Mouse (Mus musculus) thymus, adult 2 months (tissue): Measurements from ENCODE around the gene Anks1. TPM values are rescaled to one million over a fixed set of nuclear protein-coding genes. Genes with fewer than 3 reads are reported as not detected.

Experiments
- DNase-seq: peaks from one replicate; pipeline ENCODE4 v3.0.0; 2021
- H3K27ac ChIP-seq: fragments of 200-500 bp; 2 replicates; pipeline ENCODE4 v1.5.1; 2012; ENCODE audit warnings: low read length, control low read depth; ENCODE audit not compliant: control insufficient read depth, insufficient read depth
- H3K27me3 ChIP-seq: fragments of 200-500 bp; 2 replicates; pipeline ENCODE4 v1.6.1; 2012; ENCODE audit warnings: mild to moderate bottlenecking, low read length, moderate library complexity, mixed read lengths; ENCODE audit not compliant: control insufficient read depth, insufficient read depth
- H3K36me3 ChIP-seq: fragments of 200-500 bp; 2 replicates; pipeline ENCODE4 v1.6.1; 2012; ENCODE audit warnings: mild to moderate bottlenecking, low read length, moderate library complexity; ENCODE audit not compliant: control insufficient read depth, insufficient read depth
- H3K4me1 ChIP-seq: fragments of 200-500 bp; replicated peaks from 2 replicates; pipeline ENCODE4 v1.6.1; 2012; ENCODE audit warnings: low read length; ENCODE audit not compliant: control insufficient read depth, insufficient read depth
- H3K4me3 ChIP-seq: fragments of 200-500 bp; 2 replicates; pipeline ENCODE4 v1.5.1; 2012; ENCODE audit warnings: mild to moderate bottlenecking, low read length, control low read depth, moderate library complexity; ENCODE audit not compliant: control insufficient read depth, insufficient read depth
- CTCF ChIP-seq: fragments of 200-500 bp; IDR thresholded peaks from 2 replicates; pipeline ENCODE4 v1.5.1; 2012; ENCODE audit warnings: mild to moderate bottlenecking, control low read depth, low read length, moderate library complexity, borderline replicate concordance; ENCODE audit not compliant: control insufficient read depth, poor library complexity, insufficient read depth; ENCODE audit errors: extremely low read depth
- POLR2A ChIP-seq: fragments of 200-500 bp; IDR thresholded peaks from 2 replicates; pipeline ENCODE4 v1.6.1; 2012; ENCODE audit warnings: mild to moderate bottlenecking, low read length, control low read depth, moderate library complexity; ENCODE audit not compliant: control insufficient read depth, poor library complexity, insufficient read depth; ENCODE audit errors: extremely low read depth
- WGBS: fragments of 180-500 bp; shearing (Covaris S2); methylation state at CpG from one replicate; pipeline ENCODE4 v1.1.7; 2018; 5-methylcytosine and 5-hydroxymethylcytosine counted together
- polyA plus RNA-seq: library from polyadenylated mRNA; depleted of rRNA; stranded (reverse); fragments of >200 nt; gene quantifications from 2 replicates; pipeline ENCODE4 v1.2.3, GENCODE M21; 2012; rRNA removed

Gene Anks1
- 103 and 109 TPM in 2 replicates for polyA plus RNA-seq

DNA sequence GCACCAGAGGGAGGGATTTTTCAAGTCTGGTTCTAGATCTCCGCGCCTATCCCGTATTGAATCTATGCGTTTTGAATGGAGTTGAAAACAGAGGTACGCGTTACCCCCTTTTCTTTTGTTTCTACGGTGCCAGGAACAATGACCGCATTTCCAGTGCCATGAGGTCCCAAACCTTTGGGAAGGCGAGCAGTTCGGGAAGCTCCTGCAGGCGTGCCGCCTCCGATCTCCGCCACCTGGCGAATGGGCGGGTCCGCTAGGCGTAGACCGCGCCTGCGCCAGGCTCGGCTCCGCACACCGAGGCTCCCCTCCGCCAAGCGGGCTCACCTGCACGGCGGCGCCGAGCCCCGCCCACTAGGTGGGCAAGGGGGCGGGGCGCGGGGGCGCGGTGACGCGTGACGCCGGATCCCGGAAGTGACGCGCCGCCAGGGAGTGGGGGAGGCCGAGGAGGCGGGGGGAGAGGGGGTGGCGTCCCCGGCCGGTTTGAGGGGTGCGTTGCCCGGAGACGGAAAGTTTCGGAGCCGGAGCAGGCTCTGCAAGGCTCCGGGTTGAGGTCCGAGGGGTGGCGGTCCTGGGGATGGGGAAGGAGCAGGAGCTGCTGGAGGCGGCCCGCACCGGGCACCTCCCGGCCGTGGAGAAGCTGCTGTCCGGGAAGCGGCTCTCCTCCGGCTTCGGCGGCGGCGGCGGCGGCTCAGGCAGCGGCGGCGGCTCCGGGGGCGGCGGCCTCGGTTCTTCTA is at the start of gene Anks1:
TSS of gene Anks1 (plus strand) at position 419 of the 734 bp plus-strand sequence.
- WGBS = 1% methylated on average over 77 of the region's 78 CpGs
- Histone ChIP-seq H3K4me1 (peaks cover 16% of the 10 kb centered on the region), H3K27me3 (no peaks in the 10 kb centered on the region), H3K27ac (peak within 1 kb of the TSS; percentile 65), H3K36me3 (no peaks in the 10 kb centered on the region), H3K4me3 (peak within 1 kb of the TSS; percentile 56)
- DNase-seq = peak; percentile 89
- TF ChIP-seq POLR2A (peak; percentile 71), CTCF (peak; percentile 29; the same call in 1 of the 2 replicates)

DNA sequence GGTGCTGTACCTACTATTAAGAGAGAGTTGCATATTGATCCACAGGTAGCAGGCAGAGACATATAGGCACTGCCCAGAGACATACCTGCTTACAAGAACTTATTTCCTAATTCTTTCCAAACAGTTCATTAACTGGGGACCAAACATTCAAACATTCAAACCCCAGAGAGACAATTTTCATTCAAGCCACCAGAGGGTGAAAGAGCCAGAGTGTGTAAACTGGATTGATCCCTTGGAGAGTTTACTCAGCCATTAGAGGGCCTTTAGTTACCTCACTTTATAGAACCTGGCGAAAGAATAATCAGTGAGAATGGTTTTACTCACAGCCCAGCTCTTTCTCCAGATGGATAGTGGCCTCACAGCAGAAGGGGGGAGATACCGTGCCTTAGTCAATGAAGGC is 43.6 kb upstream of the Anks1 start:
- Histone ChIP-seq H3K27ac (no peak overlapping the region), H3K27me3 (no peaks in the 10 kb centered on the region), H3K36me3 (no peaks in the 10 kb centered on the region), H3K4me1 (no peaks in the 10 kb centered on the region), H3K4me3 (no peak overlapping the region)
- DNase-seq = no peak
- 90% methylated on average over 2 of the region's 2 CpGs for WGBS
- no peak for TF ChIP-seq CTCF
- no peak for TF ChIP-seq POLR2A

GRCm38 (mm10) chr17:27866737-27867136 is 42.4 kb upstream of the Anks1 start:
- TF ChIP-seq POLR2A (no peak), CTCF (no peak)
- H3K4me1 ChIP-seq = no peaks in the 10 kb centered on the region

GRCm38 (mm10) chr17:27871851-27872250 is 37.3 kb upstream of the Anks1 start:
- Histone ChIP-seq H3K27ac (no peak overlapping the region), H3K4me3 (no peak overlapping the region), H3K36me3 (no peaks in the 10 kb centered on the region), H3K4me1 (no peaks in the 10 kb centered on the region), H3K27me3 (no peaks in the 10 kb centered on the region)
- whole genome bisulfite sequencing = 95% methylated on average over 3 of the region's 3 CpGs
- TF ChIP-seq CTCF (no peak), POLR2A (no peak)
- no peak for DNase-seq

More at GRCm38 (mm10) chr17:27866737-27867136, 42.4 kb upstream of the Anks1 start:
- H3K36me3 ChIP-seq = no peaks in the 10 kb centered on the region
- WGBS = 97% methylated on average over 4 of the region's 4 CpGs
- no peaks in the 10 kb centered on the region for H3K27me3 ChIP-seq
- no peak overlapping the region for H3K27ac ChIP-seq
- DNase-seq = no peak
- H3K4me3 ChIP-seq = no peak overlapping the region

GRCm38 (mm10) chr17:27873583-27873982 is 35.5 kb upstream of the Anks1 start:
- no peak overlapping the region for H3K4me3 ChIP-seq
- H3K27ac ChIP-seq = no peak overlapping the region
- H3K4me1 ChIP-seq = no peaks in the 10 kb centered on the region
- no peaks in the 10 kb centered on the region for H3K27me3 ChIP-seq
- WGBS = 95% methylated on average over 3 of the region's 3 CpGs
- TF ChIP-seq CTCF = no peak
- no peak for TF ChIP-seq POLR2A
- H3K36me3 ChIP-seq = no peaks in the 10 kb centered on the region
- no peak for DNase-seq

DNA sequence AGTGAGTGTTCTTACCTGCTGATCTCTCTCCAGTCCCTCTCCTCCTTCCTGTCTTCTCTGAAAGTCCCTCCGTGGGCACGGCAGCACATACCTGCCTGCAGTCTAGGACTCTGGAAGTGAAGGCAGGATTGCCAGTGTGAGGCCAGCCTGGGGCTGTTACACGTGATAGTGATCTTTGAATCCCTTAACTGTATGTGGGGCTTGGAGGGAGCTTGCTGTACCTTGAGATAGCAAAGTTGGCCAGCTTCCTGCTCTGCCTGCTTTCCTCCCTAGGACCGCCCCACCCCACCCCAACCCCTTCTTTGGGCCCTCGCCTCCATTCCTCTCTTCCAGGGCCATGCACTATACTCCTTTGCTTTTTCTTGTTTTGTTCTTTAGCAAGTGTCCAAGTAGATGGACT is 34.6 kb upstream of the Anks1 start:
- Histone ChIP-seq H3K27ac (no peak overlapping the region), H3K27me3 (no peaks in the 10 kb centered on the region), H3K4me3 (no peak overlapping the region), H3K4me1 (no peaks in the 10 kb centered on the region), H3K36me3 (no peaks in the 10 kb centered on the region)
- no peak for TF ChIP-seq POLR2A
- no peak for TF ChIP-seq CTCF
- no peak for DNase-seq
- 76% methylated on average over 5 of the region's 5 CpGs for WGBS
